Mouse (Mus musculus) cortical plate, adult 2 months (tissue): ENCODE measurements around the gene Tnk1.

Experiments used
- CTCF ChIP-seq: fragments of 200-500 bp; IDR thresholded peaks from 2 replicates; pipeline ENCODE4 v1.5.1; 2011; ENCODE audit warnings: mild to moderate bottlenecking, control low read depth, low read length; ENCODE audit not compliant: insufficient read depth; ENCODE audit errors: extremely low read depth
- POLR2A ChIP-seq: fragments of 200-500 bp; IDR thresholded peaks from 2 replicates; pipeline ENCODE4 v1.6.1; 2011; ENCODE audit warnings: mild to moderate bottlenecking, low read length, control low read depth; ENCODE audit not compliant: insufficient read depth; ENCODE audit errors: extremely low read depth

- no peak for TF ChIP-seq POLR2A
- no peak for TF ChIP-seq CTCF
Measured at GRCm38 (mm10) chr11:69883527-69884151, 25.1 kb upstream of the Tnk1 start.
